Mouse (Mus musculus): Measurements from ENCODE around the gene Dnajb1. TPM values are rescaled to one million over a fixed set of nuclear protein-coding genes. Genes with fewer than 3 reads are reported as not detected.

The Dnajb1 gene
- total RNA-seq, 2 experiments from 2014 or later = 13.9 to 18.2 TPM

DNA sequence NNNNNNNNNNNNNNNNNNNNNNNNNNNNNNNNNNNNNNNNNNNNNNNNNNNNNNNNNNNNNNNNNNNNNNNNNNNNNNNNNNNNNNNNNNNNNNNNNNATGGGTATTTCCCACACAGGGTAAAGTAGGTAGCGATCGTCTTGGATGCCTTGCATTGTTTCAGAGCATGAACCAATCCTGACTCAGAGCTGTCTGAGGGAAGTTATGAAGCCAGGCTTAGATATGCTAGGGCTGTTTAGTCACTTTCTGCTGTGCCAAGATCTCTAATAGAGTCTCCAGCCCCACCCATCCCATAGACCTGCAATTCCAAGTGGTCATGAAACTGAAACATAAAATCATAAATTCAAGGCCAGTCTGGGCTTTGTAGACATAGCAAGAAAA lies 5.4 kb upstream of the Dnajb1 start:
- DNase-seq = no peak
- intact Hi-C loops (cut with DNase I) = no loop called here

DNA sequence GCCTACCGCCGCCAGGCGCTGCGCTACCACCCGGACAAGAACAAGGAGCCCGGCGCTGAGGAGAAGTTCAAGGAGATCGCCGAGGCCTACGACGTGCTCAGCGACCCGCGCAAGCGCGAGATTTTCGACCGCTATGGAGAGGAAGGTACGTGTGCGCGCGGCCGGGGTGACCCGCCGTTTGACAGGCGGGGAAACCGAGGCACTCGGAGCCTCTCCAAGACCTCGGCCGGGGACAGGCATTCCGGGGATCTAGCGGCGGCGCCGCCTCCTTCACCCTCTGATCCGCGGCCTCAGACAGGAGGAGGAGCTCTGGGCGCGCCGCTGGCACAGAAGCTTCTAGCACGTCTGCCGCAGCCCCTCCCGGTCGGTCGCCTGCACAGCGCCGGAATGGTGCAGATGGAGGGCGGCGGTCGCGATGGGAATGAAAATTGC lies 421 bp downstream of the Dnajb1 start:
- DNase-seq = peak; percentile 84 to 88
- intact Hi-C loops (cut with DNase I) = loop anchor here (2.0 to 5.0 kb wide), 2 partner anchors 41 to 42 kb away; partner anchors contain the start of gene Ndufb7

DNA sequence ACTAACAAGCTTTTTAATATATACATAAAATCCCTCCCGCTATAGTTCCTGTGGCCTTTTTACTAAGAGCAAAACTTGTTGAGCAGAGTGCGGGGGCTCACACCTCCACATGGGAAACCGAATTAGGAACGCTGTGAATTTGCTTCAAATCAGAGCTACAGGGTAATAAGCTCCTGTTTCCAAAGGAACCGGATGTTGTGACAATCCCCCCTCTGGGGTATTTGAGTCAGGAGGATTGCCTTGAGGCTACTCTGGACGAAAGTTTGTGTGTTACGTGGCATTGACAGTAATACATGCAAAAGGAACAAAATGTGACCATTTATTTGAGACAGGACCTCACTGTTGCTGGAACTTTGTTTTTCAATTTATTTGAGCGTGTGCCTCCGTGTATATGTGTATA lies 1.1 kb downstream of the Dnajb1 start:
- no peak for DNase-seq
- intact Hi-C loops (cut with DNase I) = loop anchor here (2.0 to 5.0 kb wide), 2 partner anchors 42 kb away; partner anchors contain the start of gene Ndufb7

DNA sequence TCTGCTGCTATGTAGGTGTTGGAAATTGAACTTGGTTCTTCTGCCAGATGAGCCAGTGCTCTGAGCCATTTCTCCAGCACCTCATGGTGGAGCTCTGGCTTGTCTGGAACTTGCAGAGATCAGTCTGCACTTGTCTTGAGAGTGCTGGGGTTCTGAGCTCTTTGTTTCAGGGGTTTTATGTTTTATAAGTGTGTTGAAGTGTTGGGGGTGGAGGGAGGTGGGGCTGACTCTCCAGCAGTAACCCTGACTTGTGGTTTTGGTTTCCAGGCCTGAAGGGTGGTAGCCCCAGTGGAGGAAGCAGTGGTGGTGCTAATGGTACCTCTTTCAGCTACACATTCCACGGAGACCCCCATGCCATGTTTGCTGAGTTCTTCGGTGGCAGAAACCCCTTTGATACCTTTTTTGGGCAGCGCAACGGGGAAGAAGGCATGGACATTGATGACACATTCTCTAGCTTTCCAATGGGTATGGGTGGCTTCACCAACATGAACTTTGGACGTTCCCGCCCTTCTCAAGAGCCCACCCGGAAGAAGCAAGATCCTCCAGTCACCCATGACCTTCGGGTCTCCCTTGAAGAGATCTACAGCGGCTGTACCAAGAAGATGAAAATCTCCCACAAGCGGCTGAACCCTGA lies 1.7 kb downstream of the Dnajb1 start:
- intact Hi-C loops (cut with DNase I) = loop anchor here (2.0 to 5.0 kb wide), 2 partner anchors 41 to 42 kb away; partner anchors contain the start of gene Ndufb7
- no peak for DNase-seq

DNA sequence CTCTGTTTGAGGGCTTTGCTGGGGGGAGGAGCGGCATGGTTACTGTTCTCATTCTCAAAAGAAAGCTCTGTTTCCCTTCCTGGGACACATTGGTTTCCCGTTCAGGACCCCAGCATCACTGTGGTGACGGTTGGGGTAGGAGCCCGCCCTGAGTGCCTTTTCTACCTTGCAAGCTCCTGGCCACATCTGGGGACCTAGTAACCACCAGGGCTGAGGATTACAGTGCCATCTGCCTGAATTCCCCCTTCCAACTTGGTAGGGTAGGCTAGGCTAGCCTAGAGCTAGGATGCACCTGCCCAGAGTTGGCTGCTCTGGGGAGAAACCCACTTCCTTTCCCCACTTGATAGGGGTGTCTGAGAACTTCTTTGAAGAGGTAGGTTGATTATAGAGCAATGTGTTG lies 3.9 kb downstream of the Dnajb1 start:
- intact Hi-C loops (cut with DNase I) = no loop called here
- DNase-seq = no peak

DNA sequence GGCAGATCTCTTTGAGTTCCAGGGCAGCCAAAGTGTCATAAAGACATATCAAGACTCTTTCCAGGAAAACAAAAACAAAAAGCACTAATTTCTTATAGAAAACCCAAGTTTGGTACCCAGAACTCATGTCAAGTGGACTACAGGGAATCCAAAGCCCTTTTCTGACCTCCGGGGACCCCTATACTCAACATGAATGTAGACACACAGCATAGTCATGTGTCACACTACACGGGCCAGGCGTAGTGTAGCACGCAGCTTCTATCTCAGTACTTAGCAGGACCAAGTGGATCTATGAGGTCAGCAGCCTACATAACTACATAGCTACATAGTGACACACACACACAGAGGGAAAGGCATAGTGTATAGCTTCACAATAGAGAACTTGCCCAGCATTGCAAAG lies 5.7 kb downstream of the Dnajb1 start:
- intact Hi-C loops (cut with DNase I) = no loop called here
- no peak for DNase-seq

DNA sequence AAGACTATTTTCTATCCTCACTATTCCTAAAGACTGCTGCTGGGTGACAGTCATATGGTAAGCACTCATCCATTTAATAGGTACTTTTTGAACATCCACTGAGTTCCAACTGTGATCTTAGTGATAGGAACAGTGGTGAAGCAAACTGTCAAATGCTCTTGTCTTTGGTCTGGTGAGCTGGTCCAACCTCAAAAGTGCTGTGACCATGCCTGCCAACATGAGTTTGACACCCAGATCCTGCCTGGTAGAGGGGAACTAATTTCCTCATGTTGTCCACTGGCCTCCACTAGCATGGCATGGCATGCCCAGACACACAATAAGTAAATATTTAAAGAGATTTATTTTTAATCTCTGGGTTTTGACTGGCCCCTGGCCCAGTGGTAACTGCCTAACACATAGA lies 8.6 kb downstream of the Dnajb1 start:
- intact Hi-C loops (cut with DNase I) = no loop called here

DNA sequence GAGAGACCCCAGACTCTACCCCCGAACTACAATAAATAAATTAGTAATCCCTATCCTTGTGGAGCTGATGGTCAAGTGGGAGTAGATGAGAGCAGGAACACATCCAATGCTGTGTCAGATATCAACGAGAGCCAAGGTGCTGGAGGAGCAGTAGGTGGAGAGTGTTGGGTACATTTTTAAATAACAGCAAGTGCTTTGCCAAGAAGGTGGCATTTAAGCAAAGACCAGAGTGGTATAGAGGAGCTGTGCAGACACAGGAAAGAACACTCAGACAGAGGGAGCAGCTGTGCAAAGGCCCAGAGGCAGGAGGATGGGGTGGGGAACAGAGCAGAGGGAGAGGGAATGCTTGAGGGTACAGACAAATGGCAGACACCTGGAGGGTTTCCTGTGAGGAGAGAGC lies 9.1 kb downstream of the Dnajb1 start:
- intact Hi-C loops (cut with DNase I) = no loop called here
- DNase-seq = no peak

More for the DNA sequence above, 8.6 kb downstream of the Dnajb1 start:
- no peak for DNase-seq

DNA sequence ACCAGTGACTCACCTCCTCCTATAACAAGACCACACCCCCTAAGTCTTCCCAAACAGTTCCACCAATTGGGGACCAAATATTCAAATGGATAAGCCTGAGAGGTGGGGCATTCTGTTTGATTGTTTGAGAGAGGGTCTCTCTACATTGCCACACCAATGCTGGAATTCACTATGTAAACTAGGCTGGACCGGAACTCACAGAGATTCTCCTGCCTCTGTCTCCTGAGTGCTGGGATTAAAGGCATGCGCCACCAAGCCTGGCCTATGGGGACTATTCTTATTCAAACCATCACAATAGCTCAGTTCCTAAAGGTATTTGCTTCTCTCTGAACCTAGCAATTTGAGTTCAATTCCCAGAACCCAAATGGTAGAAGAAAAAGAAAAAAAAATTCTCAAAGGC lies 10.6 kb downstream of the Dnajb1 start:
- intact Hi-C loops (cut with DNase I) = no loop called here
- no peak for DNase-seq

DNA sequence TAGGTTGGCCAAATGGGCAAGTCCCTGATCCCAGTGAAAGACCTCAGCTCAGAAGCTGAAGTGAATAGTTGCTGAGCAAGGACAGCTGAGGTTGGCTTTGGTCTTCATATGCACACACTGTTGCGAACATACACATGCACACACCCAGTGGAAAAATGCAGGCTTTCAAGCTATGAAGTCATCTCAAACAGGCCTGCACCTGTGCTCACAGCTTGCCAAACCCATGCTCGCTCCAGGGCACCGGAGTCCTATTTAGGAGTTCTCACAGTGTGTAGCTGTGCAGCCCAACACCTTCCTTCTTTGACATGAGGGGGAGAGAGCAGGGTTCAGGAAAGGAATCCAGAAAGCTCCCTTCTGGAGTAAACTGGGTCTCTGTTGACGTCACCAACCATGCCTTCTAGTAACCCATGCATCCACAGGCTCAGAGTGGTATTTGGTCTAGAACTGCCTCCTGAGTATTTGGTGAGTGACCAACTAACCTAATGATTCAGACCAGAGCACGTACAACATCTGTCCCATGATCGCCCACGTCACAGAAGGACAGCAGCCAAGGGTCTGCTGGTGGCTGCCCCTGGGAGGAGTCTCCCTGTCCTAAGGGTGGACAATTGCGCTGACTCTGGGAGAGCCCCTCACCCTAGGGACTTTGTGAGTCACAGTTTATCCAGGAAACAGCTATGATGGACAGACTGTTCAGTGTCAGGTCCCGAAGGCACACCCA lies 11.7 kb downstream of the Dnajb1 start:
- intact Hi-C loops (cut with DNase I) = loop anchor here (5.0 kb wide), 1 partner anchor 47 kb away; no protein-coding TSS in a partner anchor
- DNase-seq = no peak

DNA sequence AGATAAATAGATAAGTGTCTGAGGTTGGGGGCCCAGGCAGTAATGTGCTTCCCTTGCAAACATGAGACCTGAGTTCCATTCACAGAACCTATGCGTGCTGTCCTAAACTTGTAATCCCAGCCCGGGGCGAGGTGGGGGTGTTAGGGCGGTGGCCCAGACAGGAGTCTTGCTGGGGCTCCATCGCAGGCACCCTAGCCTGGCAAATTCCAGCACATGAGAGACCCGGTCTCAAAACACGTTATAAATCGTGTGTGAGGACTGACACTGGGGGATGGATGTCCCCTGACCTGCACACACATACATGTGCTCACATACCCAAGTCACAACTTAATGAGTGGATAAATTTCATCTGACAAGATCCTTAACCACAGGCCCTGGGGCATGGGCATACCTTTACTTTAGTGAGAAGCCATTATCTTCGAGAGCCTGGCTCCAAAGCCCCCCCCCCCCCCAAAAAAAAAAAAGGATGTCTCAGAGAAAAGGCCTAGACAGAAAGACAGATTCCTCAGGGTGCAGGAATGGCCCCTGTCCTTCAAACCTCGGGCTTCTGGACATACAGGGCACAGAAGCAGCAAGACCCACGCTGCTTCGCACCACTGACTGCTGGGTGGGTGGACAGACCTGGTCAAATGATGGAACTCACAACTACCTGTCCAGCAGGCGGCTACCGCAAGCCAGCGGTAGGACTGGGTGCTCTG lies 13.8 kb downstream of the Dnajb1 start:
- intact Hi-C loops (cut with DNase I) = loop anchor here (5.0 kb wide), 1 partner anchor 50 kb away; no protein-coding TSS in a partner anchor
- no peak for DNase-seq

DNA sequence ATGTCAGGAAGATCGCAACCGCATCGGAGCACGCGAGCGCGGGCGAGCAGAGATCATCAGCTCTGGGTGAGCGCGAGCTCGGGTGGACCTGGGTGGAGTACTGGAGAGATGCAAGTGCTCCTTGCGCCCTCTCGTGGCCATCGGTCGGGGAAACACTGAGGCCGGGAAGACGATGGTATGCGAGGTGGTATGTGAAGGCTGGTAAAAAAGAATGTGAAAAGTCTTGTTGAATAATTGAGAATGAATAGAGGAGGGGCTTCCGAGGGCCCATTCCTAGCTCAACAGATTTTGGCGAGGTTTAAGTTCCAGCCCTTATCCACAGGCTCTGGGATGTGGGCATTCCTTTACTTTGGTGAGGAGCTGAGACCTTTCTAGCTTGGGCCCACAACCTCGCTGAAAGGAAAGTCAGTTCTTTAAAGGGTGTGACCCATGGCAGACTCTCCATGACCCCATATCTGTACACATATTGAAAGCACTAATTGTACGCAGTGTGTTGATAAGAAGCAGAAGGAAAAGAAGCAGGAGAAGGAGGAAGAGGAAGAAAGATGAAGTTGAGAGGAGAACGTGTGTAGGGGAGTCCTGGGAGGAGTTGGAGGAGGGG lies 14.5 kb downstream of the Dnajb1 start:
- intact Hi-C loops (cut with DNase I) = loop anchor here (5.0 kb wide), 1 partner anchor 50 kb away; no protein-coding TSS in a partner anchor
- DNase-seq = peak; percentile 87 to 90

DNA sequence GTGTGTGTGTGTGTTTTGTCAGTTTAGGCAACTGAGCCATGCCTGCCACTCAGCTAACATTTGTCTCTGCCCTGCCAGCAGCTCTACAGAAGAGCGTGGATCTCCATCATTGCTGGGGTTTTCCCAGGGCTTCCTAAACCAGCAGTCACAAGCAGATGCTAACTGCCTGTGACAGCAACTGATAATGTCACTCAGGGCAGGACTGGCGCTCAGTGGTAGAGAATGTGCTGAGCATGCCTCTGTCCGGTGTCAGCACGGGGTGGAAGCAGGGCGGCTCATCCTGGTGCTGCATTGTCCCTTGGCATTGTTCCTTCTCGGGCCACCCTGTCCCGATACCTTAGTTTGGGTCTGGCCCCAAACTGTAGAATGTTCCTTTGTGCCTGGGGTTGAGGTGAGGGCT lies 15.6 kb downstream of the Dnajb1 start:
- intact Hi-C loops (cut with DNase I) = loop anchor here (5.0 kb wide), 1 partner anchor 51 kb away; no protein-coding TSS in a partner anchor

DNA sequence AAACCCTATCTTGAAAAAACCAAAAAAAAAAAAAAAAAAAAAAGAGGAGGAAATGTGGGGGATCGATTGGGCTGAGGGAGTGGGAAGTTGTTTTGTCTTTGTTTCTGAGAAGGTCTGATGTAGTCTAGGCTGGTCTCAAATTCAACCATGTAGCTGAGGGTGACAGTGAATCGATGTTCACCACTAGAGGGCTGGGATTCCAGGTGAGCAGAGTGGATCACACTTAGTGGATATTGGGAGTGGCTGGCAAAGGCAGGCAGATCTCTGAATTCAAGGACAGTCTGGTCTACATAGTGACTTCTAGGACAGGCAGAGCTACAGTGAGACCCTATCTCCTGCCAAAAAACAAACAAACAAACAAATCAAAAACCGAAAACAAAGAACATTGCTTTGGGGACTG lies 16.7 kb downstream of the Dnajb1 start:
- peak; percentile 22 to 49 for DNase-seq
- intact Hi-C loops (cut with DNase I) = loop anchor here (5.0 kb wide), 1 partner anchor 52 kb away; no protein-coding TSS in a partner anchor

More for the DNA sequence above, 15.6 kb downstream of the Dnajb1 start:
- no peak for DNase-seq

DNA sequence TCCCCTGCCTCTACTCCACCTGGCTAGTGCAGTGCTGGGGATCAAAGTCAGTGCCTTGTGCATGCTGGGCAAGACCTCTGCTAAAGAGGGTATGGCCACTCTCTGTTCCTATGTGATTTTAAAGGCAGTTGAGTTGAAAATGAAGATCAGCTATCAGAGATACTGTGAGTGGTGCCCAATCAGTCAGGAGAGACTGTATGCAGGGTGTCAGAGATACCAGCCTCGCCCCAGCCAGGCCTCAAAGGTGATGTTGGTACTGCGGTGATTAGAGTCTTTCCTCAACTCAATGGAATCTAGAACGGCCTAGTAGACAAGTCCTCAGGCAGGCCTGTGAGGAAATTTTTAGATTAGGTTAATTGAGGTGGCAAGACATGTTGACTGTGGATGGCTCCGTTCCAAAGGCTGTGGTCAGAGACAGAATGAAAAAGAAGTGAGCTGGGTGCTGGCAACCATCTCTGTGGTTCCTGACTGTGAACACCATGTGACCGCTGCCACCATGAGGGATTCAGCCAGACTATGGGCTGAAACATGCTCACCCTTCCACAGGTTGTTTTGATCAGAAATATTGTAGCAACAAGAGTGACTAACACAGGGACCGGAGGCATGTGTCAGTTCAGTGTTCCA lies 17.8 kb downstream of the Dnajb1 start:
- intact Hi-C loops (cut with DNase I) = no loop called here
- DNase-seq = no peak

DNA sequence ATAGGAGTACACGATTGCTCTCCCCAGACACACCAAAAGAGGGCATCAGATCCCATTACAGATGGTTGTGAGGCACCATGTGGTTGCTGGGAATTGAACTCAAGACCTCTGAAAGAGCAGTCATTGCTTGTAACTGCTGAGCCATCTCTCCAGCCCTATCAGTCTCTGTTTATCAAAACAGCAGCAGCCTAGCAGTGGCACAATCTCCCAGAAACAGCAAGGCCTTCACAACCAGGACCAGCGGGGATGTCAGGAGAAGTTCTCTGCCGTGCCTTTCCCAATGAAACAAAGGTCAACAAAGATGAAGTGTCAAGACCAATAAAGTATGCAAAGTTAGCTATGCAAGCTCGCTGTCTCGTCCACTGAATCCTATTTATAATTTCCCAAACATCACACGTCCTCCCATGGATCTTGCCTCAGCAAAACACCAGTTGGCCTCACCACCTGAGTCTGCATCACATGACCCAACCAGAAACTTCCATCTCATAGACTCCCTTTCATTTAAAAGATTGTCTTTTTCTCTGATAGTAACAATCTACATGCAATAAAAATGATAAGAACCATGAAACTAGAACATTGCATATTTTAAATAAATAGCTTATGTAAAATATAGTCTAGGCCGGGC lies 24.2 kb downstream of the Dnajb1 start:
- intact Hi-C loops (cut with DNase I) = no loop called here
- no peak for DNase-seq

DNA sequence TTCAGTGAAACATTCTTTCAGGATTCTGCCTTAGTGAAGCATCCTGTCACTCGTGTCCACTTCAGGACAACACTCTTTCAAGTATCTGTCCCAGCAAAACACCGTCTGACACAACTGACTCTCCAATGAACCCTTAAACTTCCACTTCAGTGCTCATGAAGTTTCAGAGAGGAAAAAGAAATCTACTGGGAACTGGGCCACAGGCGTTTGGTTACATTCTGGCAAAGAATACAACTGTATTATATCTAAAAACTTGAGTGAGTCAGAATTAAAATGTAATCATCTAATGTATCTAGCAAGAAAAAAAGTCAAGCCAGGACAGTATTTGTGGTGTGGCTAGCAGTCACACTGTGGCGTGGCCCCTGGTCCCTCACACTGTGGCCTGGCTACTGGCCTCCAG lies 30.9 kb downstream of the Dnajb1 start:
- intact Hi-C loops (cut with DNase I) = no loop called here
- DNase-seq = no peak

DNA sequence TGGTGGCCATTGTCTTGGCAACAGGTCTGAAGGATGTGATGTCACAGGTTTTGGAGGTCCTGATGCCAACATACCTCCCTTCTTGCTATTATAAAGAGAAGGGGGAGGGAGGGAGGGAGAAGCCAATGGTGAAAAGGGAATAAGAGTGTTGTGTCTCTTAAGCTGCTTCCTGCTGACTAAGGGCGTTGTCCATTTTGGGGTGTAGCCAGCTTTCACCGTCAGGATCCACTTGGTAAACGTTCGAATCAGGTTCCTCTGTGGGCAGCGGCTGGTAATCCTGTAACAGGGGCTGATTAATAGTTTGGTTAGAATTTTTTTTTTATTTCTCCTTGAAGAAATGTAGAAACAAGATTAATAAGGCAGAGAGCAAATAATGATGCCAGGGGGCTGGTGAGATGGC lies 31.7 kb downstream of the Dnajb1 start:
- DNase-seq = no peak
- intact Hi-C loops (cut with DNase I) = no loop called here

DNA sequence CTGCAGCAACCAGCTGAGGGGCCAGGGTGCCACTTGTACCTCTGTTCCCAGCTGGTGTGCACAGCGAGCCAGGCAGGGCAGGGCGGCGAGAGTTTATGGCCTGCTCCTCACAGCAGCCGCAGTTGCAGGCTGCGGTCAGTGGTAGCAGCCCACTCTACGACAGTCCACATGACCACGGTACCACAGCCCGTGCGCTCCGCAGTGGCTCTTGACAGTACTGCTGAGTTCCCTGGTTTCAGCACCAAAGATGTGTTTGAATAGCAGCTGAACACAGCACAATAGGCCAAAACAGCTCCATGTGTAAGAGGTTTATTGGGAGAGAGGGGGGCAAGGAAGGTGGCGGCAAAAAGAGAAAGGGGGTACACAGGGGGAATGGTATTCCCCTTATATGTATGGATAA lies 39.5 kb downstream of the Dnajb1 start:
- intact Hi-C loops (cut with DNase I) = no loop called here
- DNase-seq = no peak

DNA sequence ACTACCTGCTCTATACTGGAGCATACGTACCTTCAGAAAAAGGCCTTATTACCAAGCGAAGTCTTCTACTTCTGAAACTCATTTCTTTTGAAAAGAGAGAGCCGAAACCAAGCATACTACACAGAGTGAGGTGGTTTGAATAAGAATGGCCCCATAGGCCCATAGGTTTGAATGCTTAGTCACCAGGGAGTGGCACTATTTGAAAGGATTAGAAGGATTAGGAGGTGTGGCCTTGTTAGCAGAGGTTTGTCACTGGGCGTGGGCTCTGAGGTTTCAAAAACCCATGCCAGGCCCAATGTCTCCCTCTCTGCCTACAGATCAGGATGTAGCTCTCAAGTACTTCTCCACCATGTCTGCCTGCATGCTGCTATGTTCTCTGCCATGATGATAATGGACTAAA lies 40.0 kb downstream of the Dnajb1 start:
- intact Hi-C loops (cut with DNase I) = no loop called here
- DNase-seq = no peak

All from heart, postnatal 14 days (tissue).